Mouse (Mus musculus) testis, adult 2 months (tissue): ENCODE data around the gene Narf.

Source experiments
- CTCF ChIP-seq: fragments of 200-500 bp; IDR thresholded peaks from 2 replicates; pipeline ENCODE4 v1.5.1; 2012; ENCODE audit warnings: low read depth, mild to moderate bottlenecking, inconsistent platforms, low read length, moderate library complexity; ENCODE audit not compliant: control insufficient read depth, insufficient read depth, insufficient replicate concordance
- POLR2A ChIP-seq: fragments of 200-500 bp; IDR thresholded peaks from 2 replicates; pipeline ENCODE4 v1.6.1; 2012; ENCODE audit warnings: low read depth, mild to moderate bottlenecking, inconsistent platforms, low read length, moderate library complexity; ENCODE audit not compliant: control insufficient read depth

DNA sequence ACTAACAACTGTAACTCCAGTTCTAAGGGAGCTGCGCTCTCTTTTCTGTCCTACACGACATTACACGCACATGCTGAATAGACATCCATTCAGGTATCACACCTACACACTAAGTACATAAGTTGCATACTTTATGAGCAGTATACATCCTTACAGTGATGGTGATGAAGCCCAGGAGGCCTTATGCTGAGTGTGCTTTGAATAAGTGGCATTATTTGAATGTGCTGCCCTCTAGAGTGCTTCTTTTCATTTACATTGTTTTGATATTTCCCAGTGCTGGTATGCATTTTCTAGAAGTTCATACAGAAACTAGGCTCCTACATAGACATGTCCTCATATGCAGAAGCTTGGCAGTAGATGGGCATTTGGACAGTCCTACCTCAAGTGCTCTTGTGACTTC lies 52.8 kb downstream of the Narf start:
- TF ChIP-seq POLR2A (no peak), CTCF (no peak)
